Mouse (Mus musculus) inflammation-experienced regulatory T-cells, adult 6 months (primary cell): ENCODE measurements around the gene Uhrf1. TPM values are rescaled to one million over a fixed set of nuclear protein-coding genes. Genes with fewer than 3 reads are reported as not detected.
"Not testable (repeated sequence)": the region's sequence is repeated elsewhere in the genome, so short reads cannot be mapped to it uniquely, and the experiment has no call there.

Source experiments
- ATAC-seq: one replicate; pipeline ENCODE4 v1.8.0; 2017
- polyA plus RNA-seq, 3 experiments: library from polyadenylated mRNA; unstranded; fragments of 100-300 nt; shearing (Covaris generic); gene quantifications; one replicate each; pipeline ENCODE4 v1.2.1; 2017

Uhrf1 gene
- 10 to 100 TPM in 1 of 3 experiments, 1 to 10 TPM in 2; 7.1 to 60.4 (median 9.6) TPM for polyA plus RNA-seq

DNA sequence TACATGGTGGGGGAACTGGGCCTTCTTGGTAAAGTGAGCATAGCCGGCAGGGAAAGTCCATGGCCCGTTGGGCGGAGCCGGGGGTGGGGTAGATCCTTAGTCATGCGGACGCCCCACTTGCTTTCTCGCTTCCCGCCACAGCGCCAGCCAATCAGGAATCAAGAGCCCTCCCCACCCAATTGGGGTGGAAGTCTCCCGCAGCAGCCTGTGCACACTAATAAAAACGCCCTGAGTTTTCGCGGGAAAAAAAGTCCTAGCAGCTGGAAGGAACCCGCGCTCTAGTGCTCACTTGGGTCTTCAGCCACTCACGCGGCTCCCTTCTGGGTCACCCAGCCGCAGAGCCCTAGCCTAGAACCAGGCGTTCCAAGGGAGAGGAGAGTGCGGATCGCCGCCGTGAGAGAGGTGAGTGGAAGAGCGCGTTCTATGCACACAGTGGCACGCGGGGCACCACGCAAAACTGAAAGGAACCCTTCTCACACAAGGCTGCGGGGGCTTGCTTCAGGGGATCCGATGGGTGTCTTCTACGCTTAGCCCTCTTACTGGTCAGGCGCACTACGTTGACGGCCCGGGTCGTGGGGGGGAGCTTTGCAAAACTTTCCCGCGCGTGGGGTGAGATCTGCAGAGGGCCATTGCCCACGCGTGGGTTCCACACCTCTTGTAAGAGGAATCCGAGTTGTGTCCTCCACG, at the start of gene Uhrf1:
Gene Uhrf1 (plus strand): TSS at position 162 of the 687 bp plus-strand sequence.
- ATAC-seq: peak; percentile 26

DNA sequence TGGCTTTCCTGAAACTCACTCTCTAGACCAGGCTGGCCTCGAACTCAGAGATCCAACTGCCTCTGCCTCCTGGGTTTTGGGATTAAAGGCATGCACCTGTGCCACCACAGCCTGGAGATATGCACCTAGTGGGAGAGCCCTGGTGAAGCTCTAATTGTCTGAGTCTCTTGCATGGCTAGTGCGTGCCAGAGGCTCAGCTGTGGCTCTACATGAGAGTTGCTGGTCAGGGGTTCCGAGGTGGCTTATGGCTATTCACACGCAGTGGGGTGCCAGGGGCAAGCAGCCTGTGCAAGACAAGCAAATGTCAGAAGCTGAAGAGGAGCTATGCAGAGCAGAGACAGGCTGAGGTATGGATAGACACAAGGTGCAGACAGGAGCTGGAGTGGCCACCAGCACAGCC, 48.4 kb upstream of the Uhrf1 start:
- no peak for ATAC-seq

DNA sequence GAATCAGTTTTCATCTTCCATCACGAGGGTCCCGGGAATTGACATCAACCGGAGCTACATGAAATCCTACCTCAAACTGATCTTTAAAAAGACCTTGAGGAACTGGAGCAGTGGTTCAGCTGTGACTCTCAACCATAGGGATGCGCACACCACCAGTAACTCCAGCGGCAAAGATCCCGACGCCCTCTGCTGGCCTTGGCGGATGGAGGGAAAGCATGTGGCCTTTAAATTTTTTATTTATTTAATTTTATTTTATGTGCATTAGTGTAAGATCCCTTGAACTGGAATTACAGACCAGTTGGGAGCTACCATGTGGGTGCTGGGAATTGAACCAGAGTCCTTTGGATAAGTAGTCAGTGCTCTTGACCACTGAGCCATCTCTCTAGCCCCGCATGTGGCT, 47.7 kb upstream of the Uhrf1 start:
- ATAC-seq: no peak

DNA sequence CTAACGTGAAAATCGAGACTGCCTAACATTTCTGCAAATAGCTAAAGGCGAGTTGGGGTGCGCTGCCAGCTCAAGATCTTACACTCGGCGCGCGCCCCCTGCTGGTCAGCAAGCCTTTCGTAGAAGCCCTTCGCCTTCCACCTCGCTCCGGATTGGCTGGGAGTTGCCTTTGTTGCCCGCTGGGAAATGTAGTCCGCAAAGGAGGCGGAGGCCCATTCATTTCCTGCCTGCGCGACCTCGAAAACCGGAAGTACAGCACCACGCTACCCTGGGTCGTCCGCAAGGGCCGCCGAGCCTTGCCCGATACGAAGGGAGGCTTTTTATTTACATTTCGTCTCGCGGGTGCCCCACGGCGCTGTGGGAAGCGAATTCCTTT, 47.3 kb upstream of the Uhrf1 start:
- peak; percentile 85 for ATAC-seq

DNA sequence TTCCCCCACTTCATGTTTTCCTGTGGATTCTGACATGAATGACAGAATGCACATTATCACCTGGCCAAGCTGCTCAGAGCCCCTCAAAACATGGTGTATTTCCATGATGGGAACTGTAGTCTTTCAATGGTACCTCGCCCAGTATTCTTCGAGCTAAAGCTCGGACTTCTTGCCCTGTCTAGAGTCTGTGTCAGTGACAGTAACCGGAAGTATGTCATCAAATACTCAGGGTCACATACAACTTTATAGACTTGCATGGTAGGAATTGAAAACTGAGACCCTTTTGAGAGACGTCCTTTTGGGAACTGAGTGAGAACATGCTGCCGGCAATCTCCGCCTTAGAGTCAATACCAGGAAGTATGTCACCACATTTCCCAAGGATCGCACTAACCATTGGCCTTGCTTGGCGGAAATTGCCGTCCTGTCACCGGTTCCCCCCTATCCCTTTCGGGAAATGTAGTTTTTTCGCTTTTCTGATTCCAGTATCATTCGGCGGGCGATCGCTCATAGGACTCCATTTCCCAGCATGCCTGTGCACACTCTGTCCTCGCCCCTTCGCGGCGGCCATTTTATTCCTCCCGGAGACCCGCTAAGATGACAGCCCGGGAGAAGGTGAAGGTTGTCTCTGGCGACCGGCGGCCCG, 46.8 kb upstream of the Uhrf1 start, which contains the start of gene Fem1a:
Gene Fem1a (plus strand): TSS at position 572 of the 643 bp plus-strand sequence.
- ATAC-seq: peak; percentile 85

DNA sequence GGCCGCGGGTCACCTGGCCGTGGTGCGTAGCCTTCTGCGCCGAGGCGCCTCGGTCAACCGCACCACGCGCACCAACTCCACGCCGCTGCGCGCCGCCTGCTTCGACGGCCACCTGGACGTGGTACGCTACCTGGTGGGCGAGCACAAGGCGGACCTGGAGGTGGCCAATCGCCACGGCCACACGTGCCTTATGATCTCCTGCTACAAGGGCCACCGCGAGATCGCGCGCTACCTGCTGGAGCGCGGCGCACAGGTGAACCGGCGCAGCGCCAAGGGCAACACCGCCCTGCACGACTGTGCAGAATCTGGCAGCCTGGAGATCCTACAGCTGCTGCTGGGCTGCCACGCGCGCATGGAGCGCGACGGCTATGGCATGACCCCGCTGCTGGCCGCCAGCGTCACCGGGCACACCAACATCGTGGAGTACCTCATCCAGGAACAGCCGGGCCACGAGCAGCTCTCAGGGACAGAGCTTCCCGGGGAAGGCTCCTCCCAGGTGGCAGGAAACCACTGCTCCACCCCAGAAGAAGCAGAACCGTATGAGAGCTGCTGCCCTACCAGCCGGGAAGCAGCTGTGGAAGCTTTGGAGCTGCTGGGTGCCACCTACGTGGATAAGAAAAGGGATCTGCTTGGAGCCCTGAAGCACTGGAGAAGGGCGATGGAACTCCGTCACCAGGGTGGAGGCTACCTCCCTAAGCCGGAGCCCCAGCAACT, 45.8 kb upstream of the Uhrf1 start:
- ATAC-seq: no peak

DNA sequence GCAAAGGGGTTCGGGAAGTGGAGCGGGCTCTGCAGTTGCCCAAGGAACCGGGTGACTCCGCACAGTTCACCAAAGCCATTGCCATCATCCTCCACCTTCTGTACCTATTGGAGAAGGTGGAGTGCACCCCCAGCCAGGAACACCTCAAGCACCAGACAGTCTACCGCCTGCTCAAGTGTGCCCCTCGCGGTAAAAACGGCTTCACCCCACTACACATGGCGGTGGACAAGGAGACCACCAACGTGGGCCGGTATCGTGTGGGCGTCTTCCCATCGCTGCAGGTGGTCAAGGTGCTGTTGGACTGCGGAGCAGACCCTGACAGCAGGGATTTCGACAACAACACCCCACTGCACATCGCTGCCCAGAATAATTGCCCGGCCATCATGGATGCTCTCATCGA, 44.9 kb upstream of the Uhrf1 start:
- not testable (repeated sequence) for ATAC-seq

DNA sequence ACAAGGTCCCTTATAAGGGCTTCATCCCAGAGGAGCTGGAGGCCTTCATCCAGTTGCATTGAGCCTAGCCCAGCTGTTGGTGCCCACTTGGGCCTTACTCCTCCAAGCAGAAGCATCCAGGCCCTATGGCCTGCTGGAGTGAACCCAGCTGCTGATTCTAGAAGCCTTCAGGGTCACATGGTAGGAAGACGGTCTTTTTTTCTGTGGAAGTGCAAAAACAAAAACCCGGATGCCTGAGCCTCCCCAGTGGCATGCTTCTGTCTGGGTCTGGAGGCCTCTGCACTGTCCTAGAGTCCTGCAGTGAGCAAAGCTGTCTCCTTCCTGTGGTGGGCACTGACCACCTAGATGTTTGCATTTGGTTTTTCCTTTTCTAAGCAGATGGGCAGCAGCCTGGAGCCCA, 44.3 kb upstream of the Uhrf1 start:
- ATAC-seq: not testable (repeated sequence)

DNA sequence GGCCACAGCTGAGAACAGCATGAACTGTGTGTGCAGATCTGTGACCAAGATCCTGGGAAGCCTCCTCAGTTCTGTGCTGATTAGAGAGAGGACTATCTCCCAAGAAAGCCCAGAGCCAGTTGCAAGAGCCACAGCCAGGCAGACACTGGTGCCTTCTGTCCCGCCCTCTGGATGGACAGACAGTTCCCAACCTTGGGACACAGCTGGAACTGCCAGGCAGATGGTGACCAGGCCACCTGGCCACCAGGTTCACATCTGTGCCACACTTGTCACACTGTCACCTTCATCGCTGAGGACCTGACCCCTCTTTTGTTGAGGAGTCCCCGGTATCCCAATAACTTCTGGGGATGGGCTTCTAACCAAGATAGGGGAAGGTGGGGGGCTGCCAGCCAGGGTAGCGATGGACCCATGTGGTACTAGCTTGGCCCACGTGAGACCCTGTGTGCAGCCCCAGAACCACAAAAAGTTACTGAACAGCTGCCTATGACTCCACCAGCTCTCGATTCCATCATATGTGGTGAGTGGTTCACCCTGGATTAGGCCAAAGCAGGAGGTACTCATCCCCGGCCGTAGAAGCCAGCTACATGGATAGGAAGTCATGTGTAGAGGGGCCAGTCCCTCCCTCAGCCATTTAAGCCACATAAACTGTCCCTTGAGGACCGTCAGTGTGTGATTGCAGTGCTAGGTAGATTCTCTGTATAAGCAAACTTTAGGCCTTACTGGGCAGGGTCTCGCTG, 43.7 kb upstream of the Uhrf1 start:
- no peak for ATAC-seq

DNA sequence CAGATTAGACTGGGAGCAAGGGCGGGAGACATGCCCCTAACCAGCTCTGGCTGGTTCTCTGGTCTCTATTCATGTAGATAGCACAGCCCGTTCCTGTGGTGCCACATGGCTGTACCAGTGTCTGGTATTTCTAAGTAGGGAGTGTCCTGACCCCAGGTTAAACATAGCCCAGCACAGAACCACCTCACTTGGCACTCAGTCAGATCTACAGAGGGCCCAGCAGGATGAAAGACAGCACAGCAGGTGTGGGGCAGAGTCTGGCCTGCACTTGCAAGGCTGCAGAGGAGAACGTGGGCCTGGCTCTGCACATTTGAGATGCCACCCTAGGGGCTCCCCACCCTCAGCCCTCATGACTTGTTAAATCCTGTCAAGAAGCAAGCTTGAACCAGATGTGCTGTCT, 42.0 kb upstream of the Uhrf1 start:
- no peak for ATAC-seq

DNA sequence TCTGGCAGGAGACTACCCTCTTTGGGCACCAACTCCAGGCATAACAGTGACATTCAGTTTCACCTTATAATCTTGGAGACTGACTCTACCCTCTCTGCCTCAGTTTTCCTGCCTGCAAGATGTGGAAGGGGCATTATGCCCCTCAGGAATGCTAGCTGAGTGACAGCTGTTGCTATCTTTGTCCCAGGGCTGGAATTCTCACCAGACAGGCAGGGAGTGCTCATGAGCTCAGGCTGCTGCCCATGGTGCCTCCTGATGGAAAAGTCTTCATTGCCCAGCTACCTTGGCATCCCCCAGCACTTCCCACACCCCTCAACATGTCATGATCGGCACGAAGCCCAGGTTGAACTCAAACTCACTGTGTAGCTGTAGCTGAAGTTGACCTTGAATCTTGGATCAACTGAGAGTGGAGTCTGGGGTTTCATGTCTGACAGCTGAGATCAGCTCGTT, 40.5 kb upstream of the Uhrf1 start:
- no peak for ATAC-seq

DNA sequence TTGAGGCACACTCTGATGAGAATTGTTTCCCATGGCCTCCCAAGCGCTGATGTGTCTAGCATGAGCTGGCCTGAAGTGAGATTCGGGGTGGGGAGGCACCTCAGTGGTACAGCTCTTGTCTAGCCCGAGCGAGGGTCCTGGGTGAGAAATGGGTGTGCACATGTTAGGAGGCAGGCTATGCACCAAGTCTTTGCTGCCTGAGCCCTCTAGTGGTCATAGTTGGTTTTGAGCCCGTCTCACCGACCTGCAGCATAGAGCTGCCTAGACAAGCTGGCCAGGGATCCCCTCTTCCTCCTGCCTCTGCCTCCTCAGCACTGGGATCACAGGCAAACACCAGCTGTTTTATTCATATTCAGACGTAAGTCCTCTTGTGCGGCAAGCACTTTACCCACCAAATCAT, 39.1 kb upstream of the Uhrf1 start:
- ATAC-seq: peak; percentile 86

DNA sequence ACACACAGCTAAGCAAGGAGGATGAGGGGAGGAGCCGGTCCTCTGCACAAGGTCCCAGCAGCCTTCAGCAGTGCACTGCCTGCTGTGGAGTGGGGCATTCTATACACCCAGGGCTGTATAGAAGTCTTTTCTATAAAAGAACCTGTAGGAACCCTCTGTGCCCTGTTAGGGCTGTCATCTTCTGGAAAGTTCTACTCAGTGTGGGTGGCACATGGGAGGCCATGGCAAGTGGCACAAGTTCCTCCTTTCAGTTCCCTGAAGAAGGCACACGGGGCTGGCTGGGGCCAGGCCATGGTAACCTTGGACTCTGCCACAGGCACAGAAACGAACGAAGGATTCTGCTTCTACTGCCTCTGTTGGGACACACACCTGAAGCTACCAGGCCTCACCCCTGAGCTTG, 38.1 kb upstream of the Uhrf1 start:
- ATAC-seq: no peak

DNA sequence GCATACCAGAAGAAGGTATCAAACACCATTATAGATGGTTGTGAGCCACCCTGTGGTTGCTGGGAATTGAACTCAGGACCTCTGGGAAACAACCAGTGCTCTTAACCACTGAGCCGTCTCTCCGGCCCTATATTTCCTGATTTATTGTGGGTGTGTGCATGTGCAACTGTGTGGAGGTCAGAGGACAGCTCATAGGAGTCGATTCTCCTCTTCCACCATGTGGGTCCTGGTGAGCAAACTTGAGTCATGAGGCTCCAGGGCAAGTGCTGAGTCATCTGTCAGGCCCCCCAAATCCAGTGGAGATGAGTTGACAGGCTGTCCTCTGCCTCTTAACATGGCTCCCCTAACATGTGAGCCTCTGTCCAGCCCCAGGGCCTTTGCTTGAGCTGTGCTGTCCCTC, 37.3 kb upstream of the Uhrf1 start:
- ATAC-seq: no peak

DNA sequence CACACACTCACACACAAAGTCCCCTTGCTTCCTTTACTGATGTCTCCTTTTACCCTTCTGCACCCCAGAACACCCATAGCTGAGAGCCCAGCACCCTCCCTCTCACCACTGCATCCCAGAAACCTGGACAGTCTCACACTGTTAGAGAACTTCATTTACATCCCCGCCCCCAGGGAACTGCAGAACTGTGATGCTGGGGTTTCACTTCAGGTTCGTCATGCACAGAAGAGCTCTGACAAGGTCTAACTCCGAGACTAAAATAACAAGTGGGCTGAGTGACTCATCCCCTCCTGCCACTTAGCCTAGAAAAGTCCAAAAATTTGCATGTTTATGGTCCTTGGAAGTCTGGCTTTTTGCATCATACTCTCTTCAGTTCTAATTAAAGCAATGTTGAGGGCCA, 36.9 kb upstream of the Uhrf1 start:
- no peak for ATAC-seq

DNA sequence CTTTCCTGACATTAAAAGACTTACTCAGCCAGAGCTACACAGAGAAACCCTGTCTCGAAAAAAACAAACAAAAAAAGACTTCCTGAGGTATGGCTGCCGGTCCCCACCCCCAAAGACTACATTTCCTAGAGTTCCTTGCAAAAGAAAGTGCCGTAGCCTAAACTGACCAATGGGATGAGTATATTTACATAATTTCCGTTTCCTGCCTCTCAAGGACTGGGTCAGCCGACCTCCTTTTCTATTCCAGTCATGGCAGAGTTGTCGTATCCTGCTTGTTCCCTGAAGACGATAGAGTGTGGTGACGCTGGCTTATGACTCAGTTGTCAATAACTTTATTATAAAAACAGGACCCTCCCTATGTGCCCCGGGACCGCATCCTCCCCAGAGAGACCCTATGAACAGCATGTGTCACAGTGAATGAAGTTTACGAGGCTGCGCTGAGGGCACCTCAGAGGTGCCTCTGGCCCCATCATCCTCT, 33.9 kb upstream of the Uhrf1 start:
- ATAC-seq: peak; percentile 97

DNA sequence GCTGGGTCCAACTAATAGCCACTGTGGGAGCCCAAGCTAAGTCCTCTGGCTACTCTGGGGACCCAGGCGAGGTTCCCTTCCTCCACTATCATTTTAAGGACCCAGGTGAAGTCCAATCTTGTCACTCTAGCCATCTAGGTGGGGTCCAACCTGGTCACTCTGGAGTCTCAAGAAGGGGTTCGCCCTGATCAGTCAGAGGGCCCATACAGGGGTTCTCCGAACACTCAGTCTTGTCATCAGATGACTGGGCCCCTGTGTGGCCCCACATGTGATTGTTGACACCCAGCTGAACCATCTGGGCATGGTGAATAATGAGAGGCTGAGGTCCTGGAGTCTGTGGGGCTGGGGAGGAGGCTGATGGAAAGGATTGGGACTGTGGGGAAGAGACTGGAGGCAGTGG, 33.4 kb upstream of the Uhrf1 start:
- ATAC-seq: no peak

DNA sequence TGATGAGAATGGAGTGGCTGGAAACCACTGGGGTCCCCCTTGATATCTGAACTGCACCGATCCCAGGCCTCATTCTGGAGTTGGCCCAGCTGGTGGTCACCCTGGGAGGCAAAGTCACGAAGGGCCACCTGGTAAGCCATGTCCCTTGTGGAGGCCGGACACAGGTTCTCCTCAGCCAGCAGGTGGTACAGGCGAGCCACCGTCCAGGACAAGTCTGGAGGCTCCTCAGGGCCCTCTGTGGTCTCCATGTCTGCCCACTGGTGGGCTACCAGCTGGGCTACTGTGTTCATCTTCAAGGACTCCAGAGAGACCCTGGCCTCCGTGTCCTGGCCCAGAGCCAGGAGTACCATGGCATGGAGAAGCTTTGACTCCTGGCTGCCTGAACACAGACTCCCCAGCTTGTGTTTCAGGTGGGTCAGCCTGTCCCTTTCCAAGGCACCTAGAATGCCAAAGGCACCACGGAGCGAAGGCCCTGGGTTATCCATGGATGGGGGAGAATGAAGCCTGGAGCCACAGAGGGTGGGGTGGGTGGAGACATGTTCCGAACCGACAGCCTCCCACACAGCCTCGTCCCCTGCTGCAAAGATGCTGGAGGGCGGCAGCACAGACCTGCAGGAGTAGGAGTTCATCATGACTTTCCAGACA, 31.4 kb upstream of the Uhrf1 start:
- no peak for ATAC-seq

DNA sequence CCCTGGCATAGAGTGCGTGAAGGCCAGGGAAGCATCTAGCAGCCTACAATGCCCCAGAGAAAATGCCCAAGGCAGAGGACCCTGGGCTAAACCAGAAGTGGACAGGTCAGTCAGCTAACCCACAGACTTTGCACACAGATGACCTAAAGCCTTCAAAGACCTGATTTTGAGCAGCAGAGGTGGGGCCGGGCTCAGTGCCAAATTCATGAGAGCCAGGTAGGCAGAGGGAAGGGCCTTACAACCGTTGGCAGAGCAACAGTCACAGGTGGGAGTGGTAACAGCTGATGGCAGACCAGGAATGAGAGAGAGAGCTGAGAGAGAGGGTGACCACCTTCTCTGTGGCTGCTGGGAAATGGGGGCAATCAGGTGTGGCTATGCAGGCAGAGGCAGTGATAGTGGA, 30.5 kb upstream of the Uhrf1 start:
- ATAC-seq: no peak

DNA sequence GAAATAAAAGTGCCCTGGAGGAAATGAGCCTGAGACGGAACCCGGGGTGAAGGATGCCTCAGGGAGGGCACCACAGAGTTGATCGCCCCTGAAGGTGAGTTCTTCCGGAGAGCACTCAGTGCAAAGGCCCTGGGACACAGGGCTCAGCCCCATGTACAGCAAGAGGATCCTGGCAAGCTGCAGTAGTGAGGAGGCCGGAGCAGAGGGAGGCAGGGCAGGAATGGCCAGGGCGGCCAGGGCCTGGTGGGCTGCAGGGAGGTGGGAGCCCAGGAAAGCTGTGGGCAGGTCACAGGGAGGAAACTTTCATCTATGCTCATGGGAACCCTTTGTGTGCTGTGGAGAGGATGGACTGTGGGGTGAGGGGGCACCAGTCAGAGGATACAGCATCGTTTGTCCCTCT, 29.6 kb upstream of the Uhrf1 start:
- ATAC-seq: no peak

DNA sequence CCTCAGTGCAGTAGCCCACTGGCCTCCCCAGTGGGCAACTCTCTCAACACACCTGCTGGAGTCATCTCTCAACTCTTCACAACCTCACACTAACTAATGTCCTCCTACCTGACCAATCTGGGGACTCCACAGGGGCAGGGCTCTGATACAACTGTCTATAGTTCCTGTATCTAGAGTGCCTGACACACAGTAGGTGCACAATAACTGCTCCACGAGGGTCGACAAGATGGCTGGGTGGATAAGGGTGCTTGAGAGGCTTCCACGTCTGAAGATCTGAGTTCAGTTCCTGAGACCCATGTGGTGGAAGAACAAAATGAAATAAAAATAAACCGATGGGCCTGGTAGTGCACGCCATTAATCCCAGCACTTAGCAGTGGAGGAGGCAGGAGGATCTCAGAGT, 29.1 kb upstream of the Uhrf1 start:
- no peak for ATAC-seq

DNA sequence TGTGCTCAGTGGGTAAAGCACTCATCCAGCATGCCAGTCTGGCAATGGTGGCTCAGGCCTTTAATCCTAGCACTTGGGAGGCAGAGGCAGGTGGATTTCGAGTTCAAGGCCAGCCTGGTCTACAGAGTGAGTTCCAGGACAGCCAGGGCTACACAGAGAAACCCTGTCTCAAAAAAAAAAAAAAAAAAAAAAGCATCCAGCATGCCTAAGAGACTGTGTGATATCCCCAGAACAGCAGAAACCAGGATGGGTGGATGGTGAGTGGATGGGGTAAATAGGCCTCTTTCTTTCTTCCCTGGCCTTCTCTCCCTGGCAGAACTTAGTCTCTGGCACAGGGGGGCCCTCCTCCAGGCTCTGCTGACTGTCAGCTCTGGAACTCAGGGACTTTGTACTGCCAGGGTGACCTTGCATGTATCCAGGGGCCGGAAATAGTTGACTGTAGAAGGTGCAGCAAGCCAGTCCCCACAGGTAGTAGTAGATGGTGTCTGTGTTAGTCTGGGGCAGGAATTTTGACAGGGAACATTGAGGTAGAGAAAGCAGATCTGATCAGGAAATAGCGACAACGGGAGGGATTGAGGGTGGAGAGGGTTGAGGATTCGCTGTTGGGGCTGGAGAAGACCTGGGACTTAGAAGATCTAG, 27.2 kb upstream of the Uhrf1 start:
- no peak for ATAC-seq
